ENCODE assay signal across 27 mouse cellular contexts in genomic region chr7:14438029-14438428, GRCm38 (mm10). TPM values are rescaled to one million over a fixed set of nuclear protein-coding genes. Genes with fewer than 3 reads are reported as not detected.
A peak's percentile ranks its signal among the peaks of the same experiment; 100 is the strongest.
DNase-seq lines count a peak whose midpoint lies in the region; ATAC-seq and TF ChIP-seq lines count a peak whose summit lies in the region.
"Had no signal": no experiment of that assay in that cellular context is flagged by ENCODE, and none has a peak within 500 bp of the region (broad histone marks: within the 10 kb centered on the region; RNA-seq: fewer than 3 reads in every experiment).

No protein-coding gene starts in this region.

- H3K36me3 ChIP-seq in liver, embryonic 11.5 days (ENCODE audit: control insufficient read depth, insufficient read depth, low read length), result no peaks in the 10 kb centered on the region
- no peaks in the 10 kb centered on the region for H3K36me3 ChIP-seq in liver, embryonic 14.5 days (replicated peaks; ENCODE audit: control insufficient read depth, insufficient read depth, low read depth)
- no peaks in the 10 kb centered on the region for H3K36me3 ChIP-seq in liver, embryonic 16.5 days (ENCODE audit: control insufficient read depth, insufficient read depth)
- H3K36me3 ChIP-seq: embryonic facial prominence, embryonic 10.5 days; embryonic facial prominence, embryonic 12.5 days; forebrain, embryonic 15.5 days had no signal

- WGBS in liver, embryonic 11.5 days, result 66% methylated on average over 2 of the region's 2 CpGs
- 48% methylated on average over 2 of the region's 2 CpGs for WGBS in liver, embryonic 14.5 days (ENCODE audit: insufficient replicate concordance)
- 37% methylated on average over 2 of the region's 2 CpGs for WGBS in liver, embryonic 16.5 days (ENCODE audit: insufficient replicate concordance)

- H3K27me3 ChIP-seq in liver, embryonic 11.5 days (replicated peaks; ENCODE audit: control insufficient read depth, insufficient read depth, low read length), result no peaks in the 10 kb centered on the region
- H3K27me3 ChIP-seq in liver, embryonic 14.5 days (ENCODE audit: control insufficient read depth, insufficient read depth, low read length), result no peaks in the 10 kb centered on the region
- no peaks in the 10 kb centered on the region for H3K27me3 ChIP-seq in liver, embryonic 16.5 days (ENCODE audit: control insufficient read depth, insufficient read depth, low read depth, low read length)
- H3K27me3 ChIP-seq: embryonic facial prominence, embryonic 12.5 days; forebrain, embryonic 13.5 days; forebrain, embryonic 15.5 days had no signal

- H3K4me3 ChIP-seq in liver, embryonic 11.5 days (ENCODE audit: low read depth, low read length), result no peak overlapping the region
- no peak overlapping the region for H3K4me3 ChIP-seq in liver, embryonic 14.5 days (ENCODE audit: insufficient read depth in 1 of 2, low read depth in 2 of 2, low read length in 2 of 2)
- H3K4me3 ChIP-seq in liver, embryonic 16.5 days (ENCODE audit: low read depth, low read length), result no peak overlapping the region
- H3K4me3 ChIP-seq: embryonic facial prominence, embryonic 10.5 days; embryonic facial prominence, embryonic 12.5 days; forebrain, embryonic 13.5 days; forebrain, embryonic 15.5 days had no signal

- H3K9me3 ChIP-seq in liver, embryonic 11.5 days (ENCODE audit: control insufficient read depth, low read length), result peaks cover 5% of the 10 kb centered on the region; the same call in 1 of the 2 replicates
- no peaks in the 10 kb centered on the region for H3K9me3 ChIP-seq in liver, embryonic 14.5 days (ENCODE audit: control insufficient read depth, low read length)
- H3K9me3 ChIP-seq in liver, embryonic 16.5 days (replicated peaks; ENCODE audit: control insufficient read depth, low read length), result no peaks in the 10 kb centered on the region

- no peak overlapping the region for H3K9ac ChIP-seq in liver, embryonic 11.5 days (ENCODE audit: low read depth, low read length)
- H3K9ac ChIP-seq in liver, embryonic 14.5 days (replicated peaks), result no peak overlapping the region
- no peak overlapping the region for H3K9ac ChIP-seq in liver, embryonic 16.5 days (ENCODE audit: low read depth, low read length)
- H3K9ac ChIP-seq: embryonic facial prominence, embryonic 12.5 days; forebrain, embryonic 13.5 days; forebrain, embryonic 15.5 days had no signal

- TF ChIP-seq CTCF in liver, embryonic 14.5 days (IDR thresholded peaks at IDR 0.05; ENCODE audit: low read depth), result no peak

- ATAC-seq in liver, embryonic 11.5 days (replicated peaks; ENCODE audit: low FRiP score), result 0 out of 2 replicates have a peak, but pooled peaks have one; percentile 31
- peak; percentile 28 for ATAC-seq in liver, embryonic 14.5 days (ENCODE audit: insufficient read depth)
- ATAC-seq in liver, embryonic 16.5 days (ENCODE audit: low read depth), result peak; percentile 39
- ATAC-seq in cerebellum, adult (ENCODE audit: insufficient number of reproducible peaks, low FRiP score, low TSS enrichment), result no peak
- ATAC-seq: forebrain, embryonic 13.5 days; forebrain, embryonic 15.5 days had no signal

- DNase-seq in liver, embryonic 11.5 days (ENCODE audit: low spot score), result no peak
- no peak for DNase-seq in liver
- no peak for DNase-seq in liver, embryonic 14.5 days (ENCODE audit: low read depth in 3 of 3, low spot score in 3 of 3)
- DNase-seq in lung, postnatal 25 days (ENCODE audit: low spot score), result no peak
- no peak for DNase-seq in layer of hippocampus, postnatal 10 days (ENCODE audit: low spot score in 2 of 2)
- DNase-seq: adrenal gland, adult 2 months; adrenal gland, postnatal 10 days; adrenal gland, postnatal 25 days; cerebellum, adult 11-12 months; cerebellum, adult 2 months; cerebellum, adult 9-10 months; cerebellum, postnatal 10 days; cerebellum, postnatal 25 days had no signal

- no peak overlapping the region for H3K27ac ChIP-seq in liver, embryonic 11.5 days (ENCODE audit: low read depth, low read length)
- H3K27ac ChIP-seq in liver, embryonic 14.5 days, result no peak overlapping the region
- H3K27ac ChIP-seq in liver, embryonic 16.5 days (ENCODE audit: low read length), result no peak overlapping the region
- H3K27ac ChIP-seq: embryonic facial prominence, embryonic 10.5 days; embryonic facial prominence, embryonic 12.5 days; forebrain, embryonic 13.5 days; forebrain, embryonic 15.5 days had no signal

- no peak for TF ChIP-seq EP300 in liver, embryonic 14.5 days (IDR thresholded peaks at IDR 0.05; ENCODE audit: low read depth)

- no peak overlapping the region for H3K4me2 ChIP-seq in liver, embryonic 11.5 days
- H3K4me2 ChIP-seq in liver, embryonic 14.5 days (ENCODE audit: low read depth), result no peak overlapping the region
- H3K4me2 ChIP-seq in liver, embryonic 16.5 days (ENCODE audit: low read depth, low read length), result no peak overlapping the region
- H3K4me2 ChIP-seq: embryonic facial prominence, embryonic 12.5 days; forebrain, embryonic 13.5 days; forebrain, embryonic 15.5 days had no signal

- H3K4me1 ChIP-seq in liver, embryonic 11.5 days (replicated peaks; ENCODE audit: control insufficient read depth, insufficient read depth, low read length), result no peaks in the 10 kb centered on the region
- no peaks in the 10 kb centered on the region for H3K4me1 ChIP-seq in liver, embryonic 14.5 days (replicated peaks; ENCODE audit: control insufficient read depth in 2 of 2, insufficient read depth in 2 of 2, low read length in 1 of 2)
- no peaks in the 10 kb centered on the region for H3K4me1 ChIP-seq in liver, embryonic 16.5 days (ENCODE audit: control insufficient read depth, low read depth, low read length)
- H3K4me1 ChIP-seq: embryonic facial prominence, embryonic 10.5 days; embryonic facial prominence, embryonic 12.5 days; forebrain, embryonic 13.5 days; forebrain, embryonic 15.5 days had no signal

RNA-seq across cellular contexts. Expression of gene Sult2a8, which starts 8.5 kb away (rescaled TPM):
- polyA plus RNA-seq in liver, embryonic 11.5 days (2014; fragmentation: Nextera tagmentation; extraction: Ambion mirVana), result 1.9 and 3.3 TPM in 2 replicates
- 1.2 and 2.2 TPM in 2 replicates for polyA plus RNA-seq in liver, embryonic 14.5 days (2012; rRNA removed)
- polyA plus RNA-seq in liver, embryonic 14.5 days (2014; fragmentation: Nextera tagmentation; extraction: Ambion mirVana), result 4.2 and 5.1 TPM in 2 replicates
- polyA plus RNA-seq in liver, embryonic 16.5 days (2015; fragmentation: Nextera tagmentation; extraction: Ambion mirVana), result 3.0 and 3.6 TPM in 2 replicates
- not detected for total RNA-seq in layer of hippocampus, postnatal 10 days (2021)
- total RNA-seq: adrenal gland, postnatal 25 days; ES-E14; MEL had no signal
- polyA plus RNA-seq: adrenal gland, adult 2 months; brain, embryonic 14.5 days; C2C12; cerebellum, adult 2 months; cortical plate, adult 2 months; embryonic facial prominence, embryonic 10.5 days; embryonic facial prominence, embryonic 12.5 days; embryonic facial prominence, embryonic 14.5 days; forebrain, embryonic 11.5 days; forebrain, embryonic 13.5 days; forebrain, embryonic 15.5 days had no signal

RNA-seq across cellular contexts. Expression of gene Sult2a7, which starts 56.0 kb away (rescaled TPM):
- polyA plus RNA-seq in liver, embryonic 11.5 days (2014; fragmentation: Nextera tagmentation; extraction: Ambion mirVana), result not detected in 2 replicates
- polyA plus RNA-seq in liver, embryonic 14.5 days (2012; rRNA removed), result not detected in 2 replicates
- polyA plus RNA-seq in liver, embryonic 14.5 days (2014; fragmentation: Nextera tagmentation; extraction: Ambion mirVana), result not detected in 2 replicates
- polyA plus RNA-seq in liver, embryonic 16.5 days (2015; fragmentation: Nextera tagmentation; extraction: Ambion mirVana), result not detected in 2 replicates
- total RNA-seq in layer of hippocampus, postnatal 10 days (2021), result not detected
- total RNA-seq: adrenal gland, adult 2 months; adrenal gland, postnatal 10 days; adrenal gland, postnatal 25 days; adrenal gland, postnatal 4 days; ES-E14; MEL had no signal
- polyA plus RNA-seq: adrenal gland, adult 2 months; brain, embryonic 14.5 days; C2C12; cerebellum, adult 2 months; cortical plate, adult 2 months; embryonic facial prominence, embryonic 10.5 days; embryonic facial prominence, embryonic 12.5 days; embryonic facial prominence, embryonic 14.5 days; forebrain, embryonic 11.5 days; forebrain, embryonic 13.5 days; forebrain, embryonic 15.5 days had no signal
